Mouse (Mus musculus): ENCODE results near the gene Triobp. TPM values are rescaled to one million over a fixed set of nuclear protein-coding genes. Genes with fewer than 3 reads are reported as not detected.

The Triobp gene
- total and polyA plus RNA-seq, 2 experiments from 2014 or later, result 19.1 to 45.3 TPM

DNA sequence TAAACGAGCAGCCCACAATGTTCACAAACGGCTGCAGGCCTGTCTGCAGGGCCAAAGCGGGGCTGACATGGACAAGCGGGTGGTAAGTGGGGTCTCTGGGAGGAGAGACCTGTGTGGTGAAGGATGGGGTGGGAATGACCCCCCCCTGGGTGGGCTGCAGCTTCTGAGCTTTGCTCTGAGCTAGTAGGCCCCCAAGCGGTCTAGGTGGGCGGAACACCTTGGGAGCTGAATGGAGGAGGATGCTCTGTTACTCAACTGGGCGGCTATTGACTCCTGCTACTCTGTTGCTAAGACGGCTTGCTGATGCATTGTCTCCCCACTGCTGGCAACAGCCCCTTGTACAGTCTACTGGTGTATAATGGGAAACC is 46.1 kb upstream of the Triobp start:
- TF ChIP-seq EP300 (IDR thresholded peaks at IDR 0.05; ENCODE audit: low read depth), result no peak
- TF ChIP-seq CTCF (IDR thresholded peaks at IDR 0.05; ENCODE audit: low read depth), result no peak
- DNase-seq (ENCODE audit: low spot score) (no peak), ATAC-seq (ENCODE audit: insufficient read depth, low read depth) (no peak)
- Histone ChIP-seq H3K27me3 (ENCODE audit: control insufficient read depth, insufficient read depth, low read length) (no peaks in the 10 kb centered on the region), H3K4me3 (ENCODE audit: low read depth, low read length) (no peak overlapping the region), H3K27ac (ENCODE audit: low read depth) (no peak overlapping the region), H3K4me1 (ENCODE audit: control insufficient read depth, insufficient read depth) (peaks cover 23% of the 10 kb centered on the region), H3K36me3 (replicated peaks; ENCODE audit: control insufficient read depth, insufficient read depth, low read length) (peaks cover 20% of the 10 kb centered on the region), H3K9ac (replicated peaks; ENCODE audit: low read depth, low read length) (no peak overlapping the region), H3K4me2 (ENCODE audit: low read depth, low read length) (peak overlapping the region; percentile 95), H3K9me3 (replicated peaks; ENCODE audit: control insufficient read depth, low read length) (no peaks in the 10 kb centered on the region)
- WGBS, result 63% methylated on average over 8 of the region's 8 CpGs

DNA sequence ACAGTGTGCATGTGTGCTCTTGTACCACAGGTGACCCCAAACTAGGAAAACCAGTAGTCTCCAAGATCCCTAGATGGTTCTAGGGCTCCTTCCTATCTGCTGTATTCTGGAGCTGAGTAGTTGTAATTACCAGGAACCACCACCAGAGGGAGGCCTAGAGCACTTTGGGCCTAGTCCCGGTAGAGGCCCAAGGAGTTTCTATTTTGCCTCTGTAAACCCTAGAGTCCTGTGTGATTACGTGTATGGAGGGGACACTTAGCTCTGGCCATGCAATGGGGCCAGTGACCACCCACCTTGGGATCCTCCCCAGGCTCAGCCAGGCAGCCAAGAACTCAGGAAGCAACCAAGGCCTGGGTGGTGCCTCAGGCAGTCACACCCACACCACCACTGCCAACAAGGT is 44.3 kb upstream of the Triobp start:
- H3K9ac ChIP-seq (replicated peaks; ENCODE audit: low read depth, low read length), result no peak overlapping the region
- ATAC-seq (ENCODE audit: insufficient read depth, low read depth), result peak; percentile 12; the same call in 1 of the 2 replicates
- H3K4me2 ChIP-seq (ENCODE audit: low read depth, low read length), result no peak overlapping the region
- TF ChIP-seq EP300 (IDR thresholded peaks at IDR 0.05; ENCODE audit: low read depth) (no peak), CTCF (IDR thresholded peaks at IDR 0.05; ENCODE audit: low read depth) (peak; percentile 88)
- H3K36me3 ChIP-seq (replicated peaks; ENCODE audit: control insufficient read depth, insufficient read depth, low read length), result peaks cover 38% of the 10 kb centered on the region
- 3% methylated on average over 2 of the region's 2 CpGs for WGBS
- H3K9me3 ChIP-seq (replicated peaks; ENCODE audit: control insufficient read depth, low read length), result no peaks in the 10 kb centered on the region
- no peaks in the 10 kb centered on the region for H3K27me3 ChIP-seq (ENCODE audit: control insufficient read depth, insufficient read depth, low read length)
- H3K4me3 ChIP-seq (ENCODE audit: low read depth, low read length), result no peak overlapping the region
- DNase-seq (ENCODE audit: low spot score), result peak; percentile 63
- H3K27ac ChIP-seq (ENCODE audit: low read depth), result no peak overlapping the region
- peaks cover 23% of the 10 kb centered on the region for H3K4me1 ChIP-seq (ENCODE audit: control insufficient read depth, insufficient read depth)

DNA sequence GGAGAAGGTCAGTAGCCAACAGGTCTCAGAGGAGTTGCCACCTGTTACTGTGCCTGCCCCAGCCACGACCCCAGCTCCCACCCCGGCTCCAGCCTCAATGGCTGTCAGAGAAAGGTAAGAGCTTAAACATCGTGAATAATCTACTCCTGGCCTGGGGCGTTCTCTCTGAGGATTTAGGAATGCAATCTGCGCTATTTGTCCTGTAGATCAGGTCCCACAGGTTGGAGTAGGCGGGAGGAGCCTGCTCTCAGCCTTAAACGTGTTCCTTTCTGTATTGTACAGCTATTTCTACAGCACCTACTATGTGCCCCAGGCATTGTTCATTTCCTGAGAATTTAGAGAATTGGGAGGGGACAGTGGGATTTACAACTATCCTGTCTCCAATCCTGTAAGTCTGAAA is 39.1 kb upstream of the Triobp start:
- 79% methylated on average over 7 of the region's 7 CpGs for whole genome bisulfite sequencing
- Histone ChIP-seq H3K36me3 (replicated peaks; ENCODE audit: control insufficient read depth, insufficient read depth, low read length) (peaks cover 69% of the 10 kb centered on the region), H3K27ac (ENCODE audit: low read depth) (no peak overlapping the region), H3K9ac (replicated peaks; ENCODE audit: low read depth, low read length) (0 out of 2 replicates have a peak overlapping the region, but pooled peaks have one; percentile 16), H3K4me2 (ENCODE audit: low read depth, low read length) (no peak overlapping the region), H3K4me1 (ENCODE audit: control insufficient read depth, insufficient read depth) (no peaks in the 10 kb centered on the region), H3K27me3 (ENCODE audit: control insufficient read depth, insufficient read depth, low read length) (no peaks in the 10 kb centered on the region), H3K9me3 (replicated peaks; ENCODE audit: control insufficient read depth, low read length) (no peaks in the 10 kb centered on the region), H3K4me3 (ENCODE audit: low read depth, low read length) (no peak overlapping the region)
- TF ChIP-seq EP300 (IDR thresholded peaks at IDR 0.05; ENCODE audit: low read depth), result no peak
- no peak for TF ChIP-seq CTCF (IDR thresholded peaks at IDR 0.05; ENCODE audit: low read depth)
- ATAC-seq (ENCODE audit: insufficient read depth, low read depth) (no peak), DNase-seq (ENCODE audit: low spot score) (no peak)

DNA sequence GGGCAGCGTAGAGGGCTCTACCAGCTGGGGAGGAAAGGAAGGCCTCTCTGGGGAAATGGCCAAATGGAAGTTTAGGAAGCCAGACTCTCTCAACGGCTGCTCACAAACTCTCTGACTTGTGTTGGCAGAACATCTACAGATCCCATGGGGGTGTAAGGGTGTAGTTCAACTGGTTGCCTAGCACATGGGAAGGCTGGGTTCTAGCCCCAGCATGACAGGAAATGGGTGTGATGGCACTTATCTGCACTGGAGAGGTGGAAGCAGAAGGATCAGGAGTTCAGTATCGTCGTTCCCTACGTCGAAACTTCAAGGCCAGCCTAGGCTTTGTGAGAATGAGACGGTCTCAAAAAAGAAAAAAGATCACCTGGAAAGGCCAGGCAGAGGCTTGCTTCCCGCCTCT is 38.5 kb upstream of the Triobp start:
- ATAC-seq (ENCODE audit: insufficient read depth, low read depth) (no peak), DNase-seq (ENCODE audit: low spot score) (no peak)
- H3K4me3 ChIP-seq (ENCODE audit: low read depth, low read length), result no peak overlapping the region
- H3K27ac ChIP-seq (ENCODE audit: low read depth), result no peak overlapping the region
- no peaks in the 10 kb centered on the region for H3K27me3 ChIP-seq (ENCODE audit: control insufficient read depth, insufficient read depth, low read length)
- WGBS, result 73% methylated on average over 8 of the region's 8 CpGs
- H3K36me3 ChIP-seq (replicated peaks; ENCODE audit: control insufficient read depth, insufficient read depth, low read length), result peaks cover 68% of the 10 kb centered on the region
- H3K4me2 ChIP-seq (ENCODE audit: low read depth, low read length), result no peak overlapping the region
- no peak overlapping the region for H3K9ac ChIP-seq (replicated peaks; ENCODE audit: low read depth, low read length)
- H3K4me1 ChIP-seq (ENCODE audit: control insufficient read depth, insufficient read depth), result 0 out of 2 replicates have a peak, but pooled peaks cover 2% of the 10 kb centered on the region
- no peak for TF ChIP-seq CTCF (IDR thresholded peaks at IDR 0.05; ENCODE audit: low read depth)
- TF ChIP-seq EP300 (IDR thresholded peaks at IDR 0.05; ENCODE audit: low read depth), result no peak
- H3K9me3 ChIP-seq (replicated peaks; ENCODE audit: control insufficient read depth, low read length), result no peaks in the 10 kb centered on the region

DNA sequence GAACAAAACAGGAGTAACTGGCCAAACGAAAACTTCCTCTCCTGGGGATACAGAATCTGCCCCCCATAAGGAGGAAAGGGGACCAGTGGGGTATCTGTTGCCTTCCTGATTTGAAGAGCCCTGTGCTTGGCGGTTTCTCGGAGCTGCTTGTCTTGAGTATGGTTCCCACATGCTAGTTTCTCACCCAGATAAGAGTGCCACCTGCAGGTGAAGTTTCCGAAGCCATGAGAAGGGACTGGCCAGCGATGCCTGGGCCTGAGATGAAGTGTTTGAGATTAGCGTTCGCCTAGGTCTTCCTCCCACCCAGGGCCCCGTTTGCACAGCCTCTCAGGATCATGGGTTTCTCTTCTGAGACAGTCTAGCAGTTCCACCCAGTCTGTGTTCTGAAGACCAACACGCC is 35.5 kb upstream of the Triobp start:
- ATAC-seq (ENCODE audit: insufficient read depth, low read depth) (no peak), DNase-seq (ENCODE audit: low spot score) (no peak)
- Histone ChIP-seq H3K27me3 (ENCODE audit: control insufficient read depth, insufficient read depth, low read length) (no peaks in the 10 kb centered on the region), H3K36me3 (replicated peaks; ENCODE audit: control insufficient read depth, insufficient read depth, low read length) (peaks cover 43% of the 10 kb centered on the region), H3K9me3 (replicated peaks; ENCODE audit: control insufficient read depth, low read length) (no peaks in the 10 kb centered on the region), H3K4me1 (ENCODE audit: control insufficient read depth, insufficient read depth) (peaks cover 12% of the 10 kb centered on the region; the same call in 1 of the 2 replicates), H3K4me2 (ENCODE audit: low read depth, low read length) (no peak overlapping the region), H3K4me3 (ENCODE audit: low read depth, low read length) (no peak overlapping the region), H3K9ac (replicated peaks; ENCODE audit: low read depth, low read length) (no peak overlapping the region), H3K27ac (ENCODE audit: low read depth) (no peak overlapping the region)
- no peak; the same call in 1 of the 2 replicates for TF ChIP-seq CTCF (IDR thresholded peaks at IDR 0.05; ENCODE audit: low read depth)
- no peak for TF ChIP-seq EP300 (IDR thresholded peaks at IDR 0.05; ENCODE audit: low read depth)
- 38% methylated on average over 9 of the region's 9 CpGs for WGBS

DNA sequence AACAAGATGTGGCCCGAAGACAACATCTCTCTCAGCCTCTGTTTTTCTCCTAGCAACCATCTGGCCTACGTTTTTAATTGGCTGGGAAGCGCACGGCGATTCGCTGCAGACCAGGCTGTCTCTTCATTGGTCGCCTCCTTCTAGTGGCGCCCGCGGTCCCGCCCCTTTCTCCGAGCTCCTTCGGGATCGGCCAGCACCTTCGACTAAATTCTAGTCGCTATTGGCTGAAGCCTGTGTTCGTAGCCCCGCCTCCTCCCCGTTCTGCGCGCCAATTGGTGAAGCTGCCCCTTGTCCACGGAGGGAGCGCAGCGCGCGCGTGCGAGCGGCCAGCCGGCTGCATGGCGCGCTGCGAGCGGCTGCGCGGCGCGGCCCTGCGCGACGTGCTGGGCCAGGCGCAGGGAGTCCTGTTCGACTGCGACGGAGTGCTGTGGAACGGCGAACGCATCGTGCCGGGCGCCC is 33.9 kb upstream of the Triobp start, which contains the start of gene Pdxp:
Gene Pdxp (plus strand): TSS at position 288 of the 459 bp plus-strand sequence.
- peaks cover 26% of the 10 kb centered on the region for H3K36me3 ChIP-seq (replicated peaks; ENCODE audit: control insufficient read depth, insufficient read depth, low read length)
- H3K27me3 ChIP-seq (ENCODE audit: control insufficient read depth, insufficient read depth, low read length), result no peaks in the 10 kb centered on the region
- peaks cover 12% of the 10 kb centered on the region; the same call in 1 of the 2 replicates for H3K4me1 ChIP-seq (ENCODE audit: control insufficient read depth, insufficient read depth)
- WGBS, result under 1% methylated on average over 46 of the region's 51 CpGs
- DNase-seq (ENCODE audit: low spot score) (peak; percentile 98), ATAC-seq (ENCODE audit: insufficient read depth, low read depth) (peak; percentile 89)
- peak within 1 kb of the TSS; percentile 53 for H3K9ac ChIP-seq (replicated peaks; ENCODE audit: low read depth, low read length)
- peak within 1 kb of the TSS; percentile 54 for H3K4me3 ChIP-seq (ENCODE audit: low read depth, low read length)
- no peaks in the 10 kb centered on the region for H3K9me3 ChIP-seq (replicated peaks; ENCODE audit: control insufficient read depth, low read length)
- H3K27ac ChIP-seq (ENCODE audit: low read depth), result 0 out of 2 replicates have a peak within 1 kb of the TSS, but pooled peaks have one; percentile 18
- TF ChIP-seq CTCF (IDR thresholded peaks at IDR 0.05; ENCODE audit: low read depth) (no peak), EP300 (IDR thresholded peaks at IDR 0.05; ENCODE audit: low read depth) (no peak)
- H3K4me2 ChIP-seq (ENCODE audit: low read depth, low read length), result peak within 1 kb of the TSS; percentile 96

Data from heart, postnatal 0 days (tissue).